Mouse (Mus musculus) small intestine, adult 2 months (tissue): Measurements from ENCODE around the gene Mettl21e.

Experiments used
- CTCF ChIP-seq: fragments of 200-500 bp; IDR thresholded peaks from 2 replicates; pipeline ENCODE4 v1.5.1; 2012; ENCODE audit warnings: low read depth, mild to moderate bottlenecking, control low read depth, inconsistent platforms, low read length, moderate library complexity, mixed read lengths; ENCODE audit not compliant: insufficient replicate concordance, insufficient read length; ENCODE audit errors: extremely low read depth
- POLR2A ChIP-seq: fragments of 200-500 bp; IDR thresholded peaks from 2 replicates; pipeline ENCODE4 v1.6.1; 2012; ENCODE audit warnings: low read depth, mild to moderate bottlenecking, control low read depth, inconsistent platforms, low read length, moderate library complexity

GRCm38 (mm10) chr1:44235311-44235710, 16.6 kb upstream of the Mettl21e start:
- TF ChIP-seq CTCF = no peak
- no peak for TF ChIP-seq POLR2A
